ENCODE assay signal across 10 mouse cellular contexts in the genomic region with DNA sequence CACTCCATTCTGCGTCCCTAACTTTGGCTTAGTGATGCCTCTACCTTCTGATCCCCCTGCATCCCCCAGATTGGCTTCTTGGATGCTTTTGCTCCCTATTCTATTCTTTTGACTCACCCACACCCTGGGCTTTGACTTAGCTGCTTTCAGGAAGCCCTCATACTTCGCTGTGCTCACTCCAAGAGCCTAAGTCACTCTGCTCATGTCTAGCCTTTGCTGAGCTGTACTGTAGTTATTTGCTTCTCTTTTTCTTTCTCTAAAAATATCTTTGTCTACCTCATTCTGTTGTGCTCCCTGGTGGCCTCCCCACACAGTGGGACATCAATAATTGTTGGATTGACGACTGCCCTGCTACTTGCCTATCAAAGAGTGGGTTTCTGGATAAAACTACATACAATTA. TPM values are rescaled to one million over a fixed set of nuclear protein-coding genes. Genes with fewer than 3 reads are reported as not detected.
A peak's percentile ranks its signal among the peaks of the same experiment; 100 is the strongest.
DNase-seq lines count a peak whose midpoint lies in the region; ATAC-seq and TF ChIP-seq lines count a peak whose summit lies in the region.
"Had no signal": no experiment of that assay in that cellular context is flagged by ENCODE, and none has a peak within 500 bp of the region (broad histone marks: within the 10 kb centered on the region; RNA-seq: fewer than 3 reads in every experiment).

No protein-coding gene starts in this region.

- ATAC-seq in heart, embryonic 16.5 days (replicated peaks; ENCODE audit: extremely low read depth, insufficient read depth, low FRiP score), result no peak
- no peak for ATAC-seq in midbrain, embryonic 11.5 days (ENCODE audit: low FRiP score)

- H3K9me3 ChIP-seq in ES-Bruce4 (replicated peaks; ENCODE audit: control insufficient read depth, insufficient read depth, low read length, poor library complexity, severe bottlenecking), result no peaks in the 10 kb centered on the region
- no peaks in the 10 kb centered on the region for H3K9me3 ChIP-seq in heart, embryonic 16.5 days (replicated peaks; ENCODE audit: control insufficient read depth, low read length)
- H3K9me3 ChIP-seq in midbrain, embryonic 11.5 days (ENCODE audit: control insufficient read depth, low read length), result no peaks in the 10 kb centered on the region

- no peaks in the 10 kb centered on the region for H3K27me3 ChIP-seq in ES-Bruce4 (ENCODE audit: control insufficient read depth, insufficient read depth, low read length, poor library complexity, severe bottlenecking)
- no peaks in the 10 kb centered on the region for H3K27me3 ChIP-seq in heart, embryonic 16.5 days (ENCODE audit: control insufficient read depth, insufficient read depth, low read length)
- H3K27me3 ChIP-seq in midbrain, embryonic 11.5 days (ENCODE audit: control insufficient read depth, insufficient read depth, low read length), result no peaks in the 10 kb centered on the region

- TF ChIP-seq CTCF in ES-Bruce4 (IDR thresholded peaks at IDR 0.05; ENCODE audit: low read depth, low read length), result no peak

- TF ChIP-seq EP300 in ES-Bruce4 (IDR thresholded peaks at IDR 0.05; ENCODE audit: insufficient read depth, low read depth, low read length), result no peak

- 75% methylated on average over 3 of the region's 3 CpGs for WGBS in heart, embryonic 16.5 days
- WGBS in midbrain, embryonic 11.5 days, result 50% methylated on average over 3 of the region's 3 CpGs

- H3K4me2 ChIP-seq in heart, embryonic 16.5 days (ENCODE audit: low read depth, low read length), result peak overlapping the region; percentile 80
- H3K4me2 ChIP-seq in midbrain, embryonic 11.5 days, result peak overlapping the region; percentile 62

- no peak overlapping the region for H3K4me3 ChIP-seq in ES-Bruce4 (ENCODE audit: low read depth, low read length)
- peak overlapping the region; percentile 55; the same call in 1 of the 2 replicates for H3K4me3 ChIP-seq in heart, embryonic 16.5 days (ENCODE audit: low read length)
- peak overlapping the region; percentile 26; the same call in 1 of the 2 replicates for H3K4me3 ChIP-seq in midbrain, embryonic 11.5 days (ENCODE audit: low read depth, low read length)

- no peaks in the 10 kb centered on the region for H3K36me3 ChIP-seq in ES-Bruce4 (ENCODE audit: control insufficient read depth, insufficient read depth, low read length, poor library complexity, severe bottlenecking)
- H3K36me3 ChIP-seq in heart, embryonic 16.5 days (ENCODE audit: control insufficient read depth, insufficient read depth), result no peaks in the 10 kb centered on the region
- no peaks in the 10 kb centered on the region for H3K36me3 ChIP-seq in midbrain, embryonic 11.5 days (ENCODE audit: control insufficient read depth, insufficient read depth, low read length)

- no peak for TF ChIP-seq POLR2A in ES-Bruce4 (IDR thresholded peaks at IDR 0.05; ENCODE audit: insufficient read depth, low read length)

- intact Hi-C loops in heart, postnatal 14 days (cut with DNase I), result no loop called here

- peaks cover 5% of the 10 kb centered on the region for H3K4me1 ChIP-seq in ES-Bruce4 (ENCODE audit: control insufficient read depth, insufficient read depth, low read length)
- peaks cover 26% of the 10 kb centered on the region for H3K4me1 ChIP-seq in heart, embryonic 16.5 days (ENCODE audit: control insufficient read depth, insufficient read depth, low read length)
- peaks cover 33% of the 10 kb centered on the region for H3K4me1 ChIP-seq in midbrain, embryonic 11.5 days (ENCODE audit: control insufficient read depth, insufficient read depth, low read length)

- no peak overlapping the region; the same call in 1 of the 2 replicates for H3K9ac ChIP-seq in ES-Bruce4 (ENCODE audit: low read depth, poor library complexity, severe bottlenecking)
- no peak overlapping the region for H3K9ac ChIP-seq in heart, embryonic 16.5 days (ENCODE audit: low read length)
- H3K9ac ChIP-seq in midbrain, embryonic 11.5 days (ENCODE audit: low read length), result peak overlapping the region; percentile 74

- DNase-seq in heart, adult 8-10 months (ENCODE audit: low spot score), result peak; percentile 30
- no peak for DNase-seq in heart, postnatal 14 days
- peak; percentile 85 for DNase-seq in midbrain, embryonic 11.5 days (ENCODE audit: low spot score, missing footprints)
- DNase-seq in yolk sac, embryonic 10.5 days (ENCODE audit: low spot score), result no peak
- DNase-seq in cerebellum, adult 8-10 months, result no peak
- DNase-seq in T-cell, adult 2 months (ENCODE audit: low spot score), result no peak
- DNase-seq: kidney, adult 9 months had no signal

- H3K27ac ChIP-seq in ES-Bruce4 (ENCODE audit: insufficient read depth, low read length), result peak overlapping the region; percentile 64; the same call in 1 of the 2 replicates
- peak overlapping the region; percentile 87 for H3K27ac ChIP-seq in heart, embryonic 16.5 days (ENCODE audit: low read length)
- H3K27ac ChIP-seq in midbrain, embryonic 11.5 days (ENCODE audit: low read depth, low read length), result peak overlapping the region; percentile 99
- H3K27ac ChIP-seq: macrophage had no signal

RNA-seq across cellular contexts. Expression of gene Psmg4, which starts 14.6 kb away (rescaled TPM):
- total RNA-seq in heart, adult 8-10 months (2022), result 10 to 100 TPM; 24.7 to 33.2 (median 31.3) TPM
- total RNA-seq in heart, postnatal 14 days (2021), result 10 to 100 TPM; 25.2 to 37.8 TPM
- 29.2 and 39.1 TPM in 2 replicates for polyA plus RNA-seq in ES-Bruce4 (2011; ENCODE audit: insufficient read depth, insufficient read length, low read depth, missing spikeins)
- 65.3 and 74.1 TPM in 2 replicates for polyA plus RNA-seq in heart, embryonic 16.5 days (2015; fragmentation: Nextera tagmentation; extraction: Ambion mirVana)
- 115 and 120 TPM in 2 replicates for polyA plus RNA-seq in midbrain, embryonic 11.5 days (2014; fragmentation: Nextera tagmentation; extraction: Ambion mirVana)

RNA-seq across cellular contexts. Expression of gene Tubb2b, which starts 17.9 kb away (rescaled TPM):
- 1 to 10 TPM; 2.3 to 5.9 (median 4.3) TPM for total RNA-seq in heart, adult 8-10 months (2022)
- 1 to 10 TPM; 5.2 to 8.8 TPM for total RNA-seq in heart, postnatal 14 days (2021)
- polyA plus RNA-seq in ES-Bruce4 (2011; ENCODE audit: insufficient read depth, insufficient read length, low read depth, missing spikeins), result 229 and 267 TPM in 2 replicates
- polyA plus RNA-seq in heart, embryonic 16.5 days (2015; fragmentation: Nextera tagmentation; extraction: Ambion mirVana), result 52.1 and 56.8 TPM in 2 replicates
- polyA plus RNA-seq in midbrain, embryonic 11.5 days (2014; fragmentation: Nextera tagmentation; extraction: Ambion mirVana), result 307 and 321 TPM in 2 replicates

Comparison
In these comparisons a context has a peak if more than half of its experiments do, and no peak if none do; other contexts are left out.
1. DNase-seq: peak in heart, adult 8-10 months (single experiment) and midbrain, embryonic 11.5 days (single experiment); none in heart, postnatal 14 days (0 of 2), yolk sac, embryonic 10.5 days (single experiment), cerebellum, adult 8-10 months (single experiment) and T-cell, adult 2 months (single experiment).
2. Peak in every context shown above with its lines, with median percentiles within 50 percentile points of each other: H3K27ac ChIP-seq.